ENCODE assay signal across 8 mouse cellular contexts in the genomic region with DNA sequence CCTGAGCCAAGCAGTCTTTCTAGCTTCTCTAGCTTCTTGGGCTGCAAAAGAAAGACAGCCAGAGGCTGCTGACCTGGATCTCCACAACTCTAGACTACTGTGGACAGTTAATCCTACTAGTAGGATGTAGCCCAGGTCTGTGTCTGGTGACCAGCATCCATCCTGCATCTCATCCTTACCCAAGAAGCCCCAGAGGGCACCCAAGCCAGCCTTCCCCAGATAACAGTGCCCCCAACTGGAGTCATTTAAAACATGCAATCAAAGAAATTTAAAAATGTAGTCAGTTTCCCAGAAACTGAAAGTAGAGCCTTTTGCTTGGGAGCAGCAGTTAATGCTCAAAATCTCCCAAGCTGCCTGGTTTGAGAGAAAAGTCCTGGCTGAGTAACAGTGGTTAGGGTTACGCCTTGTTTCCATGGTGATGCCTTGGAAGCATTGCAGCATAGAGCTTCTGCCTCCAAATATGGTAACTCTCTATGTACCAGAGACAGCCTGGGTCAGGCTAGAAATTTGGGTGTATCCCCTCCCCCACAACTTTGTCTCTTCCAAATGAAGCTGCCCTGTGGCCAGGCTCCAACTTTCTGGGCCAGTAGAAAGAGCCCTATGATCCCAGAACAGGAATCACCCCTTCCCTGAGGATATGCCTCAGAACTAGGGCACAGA. TPM values are rescaled to one million over a fixed set of nuclear protein-coding genes. Genes with fewer than 3 reads are reported as not detected.
DNase-seq lines count a peak whose midpoint lies in the region; ATAC-seq and TF ChIP-seq lines count a peak whose summit lies in the region.

No protein-coding gene starts in this region.

- WGBS in forebrain, embryonic 15.5 days, result 63% methylated on average over 1 of the region's 1 CpGs
- 83% methylated on average over 1 of the region's 1 CpGs for WGBS in forebrain, embryonic 11.5 days

- H3K4me1 ChIP-seq in forebrain, embryonic 15.5 days, result peaks cover 9% of the 10 kb centered on the region; the same call in 1 of the 2 replicates
- H3K4me1 ChIP-seq in forebrain, embryonic 11.5 days (replicated peaks; ENCODE audit: control insufficient read depth, insufficient read depth, low read length), result no peaks in the 10 kb centered on the region

- no peaks in the 10 kb centered on the region for H3K27me3 ChIP-seq in forebrain, embryonic 15.5 days
- no peaks in the 10 kb centered on the region for H3K27me3 ChIP-seq in forebrain, embryonic 11.5 days (ENCODE audit: control insufficient read depth, insufficient read depth, low read length)
- no peaks in the 10 kb centered on the region for H3K27me3 ChIP-seq in myocyte (ENCODE audit: control insufficient read depth, insufficient read depth, insufficient read length)

- H3K4me2 ChIP-seq in forebrain, embryonic 15.5 days (replicated peaks), result no peak overlapping the region
- no peak overlapping the region for H3K4me2 ChIP-seq in forebrain, embryonic 11.5 days (ENCODE audit: low read depth, low read length, severe bottlenecking)
- H3K4me2 ChIP-seq in myocyte (ENCODE audit: low read depth), result peak overlapping the region; percentile 68

- DNase-seq in forebrain, embryonic 11.5 days (ENCODE audit: low spot score), result no peak
- DNase-seq in CD4-positive helper T cell, adult 2 months (ENCODE audit: low read depth, low spot score), result peak; percentile 30
- peak; percentile 50 for DNase-seq in embryo, embryonic 10 days (ENCODE audit: low spot score)
- DNase-seq in heart, postnatal 14 days, result peak; percentile 60 to 75
- DNase-seq in layer of hippocampus, adult 8-10 months (ENCODE audit: low spot score in 2 of 2), result peak; percentile 66 to 67
- no peak for DNase-seq in B cell, adult 2 months

- ATAC-seq in forebrain, embryonic 15.5 days (replicated peaks), result no peak
- ATAC-seq in forebrain, embryonic 11.5 days (replicated peaks; ENCODE audit: low FRiP score), result no peak

- H3K4me3 ChIP-seq in forebrain, embryonic 15.5 days, result no peak overlapping the region
- no peak overlapping the region for H3K4me3 ChIP-seq in forebrain, embryonic 11.5 days (ENCODE audit: low read depth, low read length)
- H3K4me3 ChIP-seq in myocyte, result no peak overlapping the region

- no peaks in the 10 kb centered on the region for H3K9me3 ChIP-seq in forebrain, embryonic 15.5 days
- no peaks in the 10 kb centered on the region for H3K9me3 ChIP-seq in forebrain, embryonic 11.5 days (ENCODE audit: control insufficient read depth, low read length)

- H3K79me2 ChIP-seq in myocyte (ENCODE audit: control insufficient read depth, insufficient read depth), result peaks cover 19% of the 10 kb centered on the region

- 0 out of 2 replicates have a peak overlapping the region, but pooled peaks have one; percentile 7 for H3K27ac ChIP-seq in forebrain, embryonic 15.5 days (replicated peaks)
- no peak overlapping the region for H3K27ac ChIP-seq in forebrain, embryonic 11.5 days (ENCODE audit: low read depth, low read length)

- intact Hi-C loops in heart, postnatal 14 days (cut with DNase I), result no loop called here

- no peak overlapping the region for H3K9ac ChIP-seq in forebrain, embryonic 15.5 days (replicated peaks)
- H3K9ac ChIP-seq in forebrain, embryonic 11.5 days (ENCODE audit: low read length), result no peak overlapping the region

- TF ChIP-seq POLR2A in myocyte (IDR thresholded peaks at IDR 0.05; ENCODE audit: insufficient read length, low read depth), result no peak

- H3K36me3 ChIP-seq in forebrain, embryonic 15.5 days, result peaks cover 33% of the 10 kb centered on the region
- no peaks in the 10 kb centered on the region; the same call in 1 of the 2 replicates for H3K36me3 ChIP-seq in forebrain, embryonic 11.5 days (ENCODE audit: control insufficient read depth, insufficient read depth, low read length)
- peaks cover 56% of the 10 kb centered on the region for H3K36me3 ChIP-seq in myocyte (ENCODE audit: control insufficient read depth, insufficient read depth)

- no peak overlapping the region for H3ac ChIP-seq in myocyte (ENCODE audit: control insufficient read depth, insufficient read length)

TF ChIP-seq in myocyte, 11 proteins besides CTCF, POLR2A, EP300 and RAD21:
- TF ChIP-seq TCF12 (IDR thresholded peaks at IDR 0.05; ENCODE audit: insufficient read depth, poor library complexity, severe bottlenecking) (no peak), MYOG (IDR thresholded peaks at IDR 0.05; ENCODE audit: control insufficient read depth in 1 of 3, insufficient read depth in 1 of 3, insufficient read length in 2 of 3, low read depth in 2 of 3) (no peak), TCF3 (IDR thresholded peaks at IDR 0.05; ENCODE audit: insufficient read length, low read depth) (no peak), REST (IDR thresholded peaks at IDR 0.05; ENCODE audit: insufficient read depth, insufficient read length) (no peak), CEBPB (IDR thresholded peaks at IDR 0.05; ENCODE audit: insufficient read depth, poor library complexity, severe bottlenecking) (0 out of 2 replicates have a peak, but pooled peaks have one; percentile 29), MAX (IDR thresholded peaks at IDR 0.05; ENCODE audit: low read depth) (no peak), SRF (IDR thresholded peaks at IDR 0.05; ENCODE audit: control insufficient read depth, insufficient read length, low read depth) (peak; percentile 94), USF1 (IDR thresholded peaks at IDR 0.05; ENCODE audit: low read depth) (no peak), POLR2AphosphoS2 (IDR thresholded peaks at IDR 0.05; ENCODE audit: insufficient read length, low read depth) (no peak)

RNA-seq across cellular contexts. Expression of gene Pld6, which starts 54.9 kb away (rescaled TPM):
- 3.6 and 4.0 TPM in 2 replicates for polyA plus RNA-seq in forebrain, embryonic 15.5 days (2015; fragmentation: Nextera tagmentation; extraction: Ambion mirVana)
- 0.72 and 1.3 TPM in 2 replicates for polyA plus RNA-seq in forebrain, embryonic 11.5 days (2014; fragmentation: Nextera tagmentation; extraction: Ambion mirVana)
- under 1 TPM; 0.54 to 0.76 TPM for total RNA-seq in heart, postnatal 14 days (2021)
- total RNA-seq in layer of hippocampus, adult 8-10 months (2022), result 1 to 10 TPM in 1 of 4 experiments, under 1 TPM in 2, not detected in 1; 0.49 to 1.5 (median 0.85) TPM
- 0.02 TPM for polyA plus RNA-seq in myocyte (2012; fragmentation: generic; extraction: Trizol)

Comparison
In these comparisons a context has a peak if more than half of its experiments do, and no peak if none do; other contexts are left out.
1. DNase-seq: peak in CD4-positive helper T cell, adult 2 months (single experiment), embryo, embryonic 10 days (single experiment), heart, postnatal 14 days (2 of 2) and layer of hippocampus, adult 8-10 months (2 of 2); none in forebrain, embryonic 11.5 days (single experiment) and B cell, adult 2 months (0 of 2).